Mouse (Mus musculus): ENCODE data around the gene Nipal4. TPM values are rescaled to one million over a fixed set of nuclear protein-coding genes. Genes with fewer than 3 reads are reported as not detected.

The Nipal4 gene
- total RNA-seq, 2 experiments from 2014 or later, result not detected

GRCm38 (mm10) chr11:46116510-46116909 lies 49.8 kb downstream of the Nipal4 start:
- ATAC-seq (ENCODE audit: poor library complexity, severe bottlenecking), result no peak

- ATAC-seq (ENCODE audit: poor library complexity, severe bottlenecking), result no peak
Measured at GRCm38 (mm10) chr11:46115411-46116173, 50.7 kb downstream of the Nipal4 start.

DNA sequence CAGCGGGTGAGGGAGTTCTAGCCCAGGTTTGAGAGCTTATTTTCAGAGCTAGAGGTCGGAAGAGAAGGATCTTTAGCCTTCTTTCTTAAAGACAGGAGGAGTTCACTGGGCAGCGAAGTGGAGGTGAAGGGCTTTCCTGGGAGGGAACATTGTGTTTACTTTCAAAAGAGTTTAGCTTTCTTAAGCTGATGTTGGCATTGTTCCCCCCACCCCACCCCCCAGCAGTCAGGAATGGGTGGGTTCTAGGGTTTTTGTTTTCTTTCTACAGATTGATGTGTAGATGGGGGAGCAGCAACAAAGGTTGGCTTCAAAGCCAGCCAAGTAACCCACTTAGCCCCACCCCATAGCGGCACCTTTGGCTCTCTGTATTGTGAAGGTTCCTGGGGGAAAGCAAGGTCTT lies 51.3 kb downstream of the Nipal4 start:
- no peak for ATAC-seq (ENCODE audit: poor library complexity, severe bottlenecking)

DNA sequence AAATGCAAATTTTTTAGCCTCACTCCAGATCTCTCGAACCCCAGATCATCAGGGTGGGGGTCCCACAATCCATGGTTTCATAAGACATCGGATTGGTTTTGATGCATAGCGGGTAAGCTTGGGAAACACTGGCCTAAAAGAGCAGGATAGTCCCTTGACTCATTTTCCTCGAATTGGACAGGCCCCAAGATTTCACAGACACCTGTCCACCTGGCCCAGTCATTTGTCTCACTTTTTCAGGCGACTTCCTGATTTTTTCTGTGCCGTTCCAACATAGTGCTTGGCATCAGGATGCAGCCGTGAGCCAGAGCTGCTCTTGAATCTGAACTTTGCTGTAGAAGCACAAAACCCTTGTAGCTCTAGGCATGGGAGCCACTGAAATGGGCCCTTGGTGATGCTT lies 52.1 kb downstream of the Nipal4 start:
- no peak for ATAC-seq (ENCODE audit: poor library complexity, severe bottlenecking)

GRCm38 (mm10) chr11:46113211-46113610 lies 53.1 kb downstream of the Nipal4 start:
- ATAC-seq (ENCODE audit: poor library complexity, severe bottlenecking), result no peak

DNA sequence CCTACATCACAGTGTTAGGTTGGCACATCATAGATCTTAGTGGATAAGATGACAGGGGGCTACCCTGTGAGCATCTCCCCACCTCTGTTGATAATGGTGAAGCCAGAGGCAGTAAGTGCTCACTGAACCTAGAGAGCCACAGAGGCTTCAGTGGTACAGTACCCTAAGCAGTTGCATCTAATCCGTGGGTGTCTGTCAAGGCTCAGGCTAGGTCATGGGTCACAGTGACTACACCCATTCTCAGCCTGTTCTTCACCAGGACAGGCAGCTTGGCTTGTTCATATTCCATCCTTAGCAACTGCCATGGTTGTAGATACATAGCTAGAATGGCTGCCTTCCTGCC lies 55.4 kb downstream of the Nipal4 start:
- no peak for ATAC-seq (ENCODE audit: poor library complexity, severe bottlenecking)

- no peak for ATAC-seq (ENCODE audit: poor library complexity, severe bottlenecking)
Measured at GRCm38 (mm10) chr11:46110156-46110944, 56.0 kb downstream of the Nipal4 start.

- no peak for ATAC-seq (ENCODE audit: poor library complexity, severe bottlenecking)
Measured at GRCm38 (mm10) chr11:46109206-46109605, 57.1 kb downstream of the Nipal4 start.

GRCm38 (mm10) chr11:46107046-46107445 lies 59.3 kb downstream of the Nipal4 start:
- ATAC-seq (ENCODE audit: poor library complexity, severe bottlenecking), result no peak

DNA sequence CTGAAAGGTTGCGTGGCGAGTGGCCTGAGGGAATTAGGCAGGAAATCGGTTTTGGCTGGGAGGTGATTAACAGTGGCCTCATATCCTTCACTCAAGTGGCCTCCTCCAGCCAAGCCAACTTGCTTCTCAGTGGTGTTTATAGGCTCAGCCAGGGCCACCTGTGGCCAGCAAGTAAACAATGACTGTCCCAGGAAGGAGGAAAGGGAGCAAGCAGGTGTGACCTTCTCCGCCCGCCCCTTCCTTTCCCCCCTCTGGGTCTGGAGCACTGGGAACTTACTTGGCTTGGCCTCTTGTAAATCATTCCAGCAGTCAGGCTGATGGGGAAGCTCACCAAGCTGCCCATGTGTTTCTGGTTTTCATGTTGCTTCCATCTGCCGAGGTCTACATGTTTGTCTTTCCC lies 64.2 kb downstream of the Nipal4 start:
- ATAC-seq (ENCODE audit: poor library complexity, severe bottlenecking), result no peak

Other genes with a start within 250 kb of the Nipal4 start
- 4.1 and 5.8 TPM in 2 replicates for gene Lsm11, start 221.6 kb downstream of the Nipal4 start, total RNA-seq (2015)
- 2.8 and 2.9 TPM in 2 replicates for gene Lsm11, start 221.6 kb downstream of the Nipal4 start, total RNA-seq (2017)
- 6.1 and 9.8 TPM in 2 replicates for gene Thg1l, start 211.0 kb downstream of the Nipal4 start, total RNA-seq (2015)
- gene Thg1l, start 211.0 kb downstream of the Nipal4 start, total RNA-seq (2017), result 12.8 and 13.0 TPM in 2 replicates
- not detected in 2 replicates for gene Sox30, start 186.2 kb downstream of the Nipal4 start, total RNA-seq (2015)
- not detected in 2 replicates for gene Sox30, start 186.2 kb downstream of the Nipal4 start, total RNA-seq (2017)
- 28.1 and 37.2 TPM in 2 replicates for gene Gm12166, start 114.2 kb downstream of the Nipal4 start, total RNA-seq (2015)
- 12.4 and 44.5 TPM in 2 replicates for gene Gm12166, start 114.2 kb downstream of the Nipal4 start, total RNA-seq (2017)
- gene Adam19, start 110.5 kb downstream of the Nipal4 start, total RNA-seq (2015), result 27.9 and 29.8 TPM in 2 replicates
- 21.9 and 27.3 TPM in 2 replicates for gene Adam19, start 110.5 kb downstream of the Nipal4 start, total RNA-seq (2017)
- not detected in 2 replicates for gene Fndc9, start 69.0 kb upstream of the Nipal4 start, total RNA-seq (2015)
- gene Fndc9, start 69.0 kb upstream of the Nipal4 start, total RNA-seq (2017), result not detected in 2 replicates
- gene Cyfip2, start 146.4 kb upstream of the Nipal4 start, total RNA-seq (2015), result 56.5 and 69.7 TPM in 2 replicates
- 28.2 and 50.1 TPM in 2 replicates for gene Cyfip2, start 146.4 kb upstream of the Nipal4 start, total RNA-seq (2017)
- gene Itk, start 223.0 kb upstream of the Nipal4 start, total RNA-seq (2015), result 4.4 and 5.5 TPM in 2 replicates
- gene Itk, start 223.0 kb upstream of the Nipal4 start, total RNA-seq (2017), result 3.7 and 4.6 TPM in 2 replicates
- 0.68 TPM in 1 of 2 replicates, not detected in the other for gene Fam71b, start 230.1 kb upstream of the Nipal4 start, total RNA-seq (2015)
- 0.33 and 1.7 TPM in 2 replicates for gene Fam71b, start 230.1 kb upstream of the Nipal4 start, total RNA-seq (2017)

Data from megakaryocyte, adult 5-6 weeks (primary cell).